Mouse (Mus musculus) ES-E14 (cell line): ENCODE measurements around the gene Pnkp. TPM values are rescaled to one million over a fixed set of nuclear protein-coding genes. Genes with fewer than 3 reads are reported as not detected.

Experiments
- DNase-seq: peaks from one replicate; pipeline ENCODE4 v3.0.0-alpha.2; 2013; ENCODE audit warnings: low read depth, low spot score
- H3K27ac ChIP-seq: 2 replicates; pipeline ENCODE4 v1.5.1; 2012; ENCODE audit warnings: low read depth, mild to moderate bottlenecking, low read length, moderate library complexity, mixed read lengths; ENCODE audit not compliant: poor library complexity, insufficient read depth, severe bottlenecking
- H3K36me3 ChIP-seq: 2 replicates; pipeline ENCODE4 v1.6.1; 2012; ENCODE audit warnings: mild to moderate bottlenecking, low read length, moderate library complexity, mixed read lengths; ENCODE audit not compliant: control insufficient read depth, poor library complexity, insufficient read depth, severe bottlenecking
- H3K4me1 ChIP-seq, 2 experiments: fragments of 150-350 bp in 1 of 2; sonication (generic) in 1 of 2; 2 replicates each; pipeline ENCODE4 v1.6.1; 2012; ENCODE audit warnings: low read length in 2 of 2, mild to moderate bottlenecking in 1 of 2, mixed read lengths in 1 of 2; ENCODE audit not compliant: control insufficient read depth in 2 of 2, insufficient read depth in 2 of 2, poor library complexity in 1 of 2
- H3K4me3 ChIP-seq, 2 experiments: fragments of 150-350 bp in 1 of 2; sonication (generic) in 1 of 2; 2 replicates each; pipeline ENCODE4 v1.5.1; 2012; ENCODE audit warnings: low read length in 2 of 2, low read depth in 1 of 2, mild to moderate bottlenecking in 1 of 2, mixed read lengths in 1 of 2; ENCODE audit not compliant: insufficient read depth in 1 of 2, poor library complexity in 1 of 2, severe bottlenecking in 1 of 2
- H3K9ac ChIP-seq: 2 replicates; pipeline ENCODE4 v1.6.1; 2012; ENCODE audit warnings: low read depth, mild to moderate bottlenecking, low read length, mixed read lengths; ENCODE audit not compliant: poor library complexity, insufficient read depth, severe bottlenecking
- H3K9me3 ChIP-seq: fragments of 150-350 bp; sonication (generic); 2 replicates; pipeline ENCODE4 v1.6.1; 2012; ENCODE audit warnings: low read depth, mild to moderate bottlenecking, low read length; ENCODE audit not compliant: control insufficient read depth, insufficient read depth
- CHD2 ChIP-seq: IDR thresholded peaks from 2 replicates; pipeline ENCODE4 v1.6.1; 2014; ENCODE audit warnings: mild to moderate bottlenecking, low read depth, low read length, inconsistent platforms
- HCFC1 ChIP-seq: IDR thresholded peaks from 2 replicates; pipeline ENCODE4 v1.6.1; 2012; ENCODE audit warnings: low read length, inconsistent platforms, borderline replicate concordance; ENCODE audit not compliant: insufficient read depth
- MAFK ChIP-seq: IDR thresholded peaks from 2 replicates; pipeline ENCODE4 v1.6.1; 2014; ENCODE audit warnings: mild to moderate bottlenecking, low read depth, low read length, inconsistent platforms; ENCODE audit not compliant: insufficient read depth
- ZC3H11A ChIP-seq: IDR thresholded peaks from 2 replicates; pipeline ENCODE4 v1.6.1; 2012; ENCODE audit warnings: low read depth, mild to moderate bottlenecking, inconsistent platforms, low read length, borderline replicate concordance
- ZNF384 ChIP-seq: IDR thresholded peaks from 2 replicates; pipeline ENCODE4 v1.6.1; 2012; ENCODE audit warnings: low read depth, low read length, inconsistent platforms
- in situ Hi-C, 2 experiments: fragments of 600-800 bp; cut with MboI; formaldehyde crosslinking; loops; one replicate each; pipeline ENCODE4 v1.15.1; 2025; ENCODE audit warnings: low sequenced_read_pairs in 2 of 2, inconsistent platforms in 1 of 2; ENCODE audit not compliant: unreplicated experiment in 2 of 2
- total RNA-seq: library from RNA; depleted of rRNA; stranded (reverse); fragments of 300-350 nt; gene quantifications from 2 replicates; pipeline ENCODE4 v1.2.3, GENCODE M21; 2012

The Pnkp gene
- total RNA-seq, 1 experiment: 37.1 TPM

- Histone ChIP-seq H3K4me3 (no peak overlapping the region), H3K27ac (no peak overlapping the region), H3K36me3 (peaks cover 35% of the 10 kb centered on the region), H3K4me1 (peaks cover 7 to 12% of the 10 kb centered on the region in 2 experiments; a peak in 3 of 4 replicates), H3K9ac (no peak overlapping the region), H3K9me3 (no peaks in the 10 kb centered on the region)
- in situ Hi-C loops: no loop called here
- no peak for TF ChIP-seq ZNF384
- no peak for TF ChIP-seq HCFC1
- TF ChIP-seq CHD2: no peak
- TF ChIP-seq MAFK: no peak
- TF ChIP-seq ZC3H11A: no peak
- DNase-seq: no peak
Measured at GRCm38 (mm10) chr7:44859896-44860295, 3.0 kb downstream of the Pnkp start.

- H3K4me3 ChIP-seq: no peak overlapping the region
Measured at GRCm38 (mm10) chr7:44860576-44861428, 3.9 kb downstream of the Pnkp start.

GRCm38 (mm10) chr7:44861429-44861816 lies 4.5 kb downstream of the Pnkp start:
- Histone ChIP-seq H3K9ac (no peak overlapping the region), H3K4me1 (peaks cover 5 to 9% of the 10 kb centered on the region in 2 experiments; a peak in 2 of 4 replicates), H3K9me3 (no peaks in the 10 kb centered on the region), H3K27ac (no peak overlapping the region), H3K36me3 (peaks cover 45% of the 10 kb centered on the region), H3K4me3 (no peak overlapping the region)
- no peak for DNase-seq
- no peak for TF ChIP-seq MAFK
- TF ChIP-seq ZNF384: no peak
- no peak for TF ChIP-seq HCFC1
- TF ChIP-seq CHD2: no peak
- no peak for TF ChIP-seq ZC3H11A
- in situ Hi-C loops: no loop called here

More at GRCm38 (mm10) chr7:44860576-44861428, 3.9 kb downstream of the Pnkp start:
- H3K4me1 ChIP-seq: peaks cover 5 to 8% of the 10 kb centered on the region in 2 experiments; a peak in 2 of 4 replicates
- peaks cover 41% of the 10 kb centered on the region for H3K36me3 ChIP-seq
- H3K27ac ChIP-seq: no peak overlapping the region
- in situ Hi-C loops: no loop called here
- TF ChIP-seq HCFC1: no peak
- no peak for TF ChIP-seq CHD2
- TF ChIP-seq ZC3H11A: 0 out of 2 replicates have a peak, but pooled peaks have one; percentile 3
- no peak for TF ChIP-seq MAFK
- no peak overlapping the region for H3K9ac ChIP-seq
- no peak for DNase-seq
- H3K9me3 ChIP-seq: no peaks in the 10 kb centered on the region

- in situ Hi-C loops: no loop called here
- Histone ChIP-seq H3K27ac (no peak overlapping the region), H3K4me1 (peaks cover 5 to 17% of the 10 kb centered on the region in 2 experiments; a peak in 2 of 4 replicates)
Measured at GRCm38 (mm10) chr7:44862434-44862833, 5.5 kb downstream of the Pnkp start.

More at GRCm38 (mm10) chr7:44862434-44862833, 5.5 kb downstream of the Pnkp start:
- TF ChIP-seq HCFC1: no peak
- TF ChIP-seq ZC3H11A: no peak
- TF ChIP-seq ZNF384: no peak
- no peak for TF ChIP-seq CHD2
- no peak for TF ChIP-seq MAFK
- peaks cover 45% of the 10 kb centered on the region for H3K36me3 ChIP-seq
- no peak for DNase-seq
- H3K9me3 ChIP-seq: no peaks in the 10 kb centered on the region
- H3K9ac ChIP-seq: no peak overlapping the region
- H3K4me3 ChIP-seq: no peak overlapping the region
